Mouse (Mus musculus) heart, embryonic 11.5 days (tissue): ENCODE results near the gene Esm1. TPM values are rescaled to one million over a fixed set of nuclear protein-coding genes. Genes with fewer than 3 reads are reported as not detected.

ENCODE experiments used
- polyA plus RNA-seq: library from polyadenylated mRNA; unstranded; fragments of >200 nt; fragmentation: Nextera tagmentation; extraction: Ambion mirVana; gene quantifications from 2 replicates; pipeline ENCODE4 v1.2.1, GENCODE M21; 2014

Gene Esm1
- polyA plus RNA-seq, 1 experiment from 2014 or later: 0.90 TPM

Other genes starting within 250 kb of the Esm1 start
- 0.13 and 0.18 TPM in 2 replicates for gene Ccno, start 221.9 kb upstream of the Esm1 start, polyA plus RNA-seq
- not detected in 2 replicates for gene Mcidas, start 215.8 kb upstream of the Esm1 start, polyA plus RNA-seq
- 0.14 TPM in 1 of 2 replicates, not detected in the other for gene Cdc20b, start 174.5 kb upstream of the Esm1 start, polyA plus RNA-seq
- gene Gpx8, start 163.2 kb upstream of the Esm1 start, polyA plus RNA-seq: 147 and 151 TPM in 2 replicates
- not detected in 2 replicates for gene Gzma, start 108.7 kb upstream of the Esm1 start, polyA plus RNA-seq
- not detected in 2 replicates for gene Gzmk, start 16.2 kb downstream of the Esm1 start, polyA plus RNA-seq
- 3.0 and 3.1 TPM in 2 replicates for gene BC067074, start 83.5 kb downstream of the Esm1 start, polyA plus RNA-seq